Mouse (Mus musculus) spleen, postnatal 10 days (tissue): ENCODE results near the gene Btbd35f7.
"Not testable (repeated sequence)": the region's sequence is repeated elsewhere in the genome, so short reads cannot be mapped to it uniquely, and the experiment has no call there.

Experiments
- DNase-seq, 2 experiments: peaks; one replicate each; pipeline ENCODE4 v3.0.0; 2021 to 2022; ENCODE audit warnings: low spot score in 2 of 2

The Btbd35f7 gene

DNA sequence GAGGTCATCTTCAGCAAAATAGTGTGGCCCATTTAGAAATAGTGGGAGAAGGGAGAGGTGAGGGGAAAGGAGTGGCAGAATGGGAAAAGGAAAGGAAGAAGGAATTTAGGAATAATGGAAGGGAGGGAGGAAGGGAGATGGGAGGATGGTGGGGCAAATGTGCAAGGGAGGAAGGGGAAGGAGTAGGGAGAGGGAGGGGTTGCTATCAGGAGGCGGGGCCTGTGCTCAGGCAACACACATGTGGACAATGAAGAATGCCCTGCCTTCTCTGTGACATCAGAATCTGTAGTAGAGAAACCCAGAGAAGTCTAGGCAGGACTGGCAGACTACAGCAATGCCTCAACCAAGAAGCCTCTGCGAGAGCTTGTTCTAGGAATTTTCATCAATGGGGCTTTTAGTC, at the start of gene Btbd35f7:
Gene Btbd35f7, plus strand, starts transcription at position 301 of the 400 bp plus-strand sequence.
- DNase-seq = not testable (repeated sequence)
